Mouse (Mus musculus): Measurements from ENCODE around the gene Scamp4.

The Scamp4 gene

DNA sequence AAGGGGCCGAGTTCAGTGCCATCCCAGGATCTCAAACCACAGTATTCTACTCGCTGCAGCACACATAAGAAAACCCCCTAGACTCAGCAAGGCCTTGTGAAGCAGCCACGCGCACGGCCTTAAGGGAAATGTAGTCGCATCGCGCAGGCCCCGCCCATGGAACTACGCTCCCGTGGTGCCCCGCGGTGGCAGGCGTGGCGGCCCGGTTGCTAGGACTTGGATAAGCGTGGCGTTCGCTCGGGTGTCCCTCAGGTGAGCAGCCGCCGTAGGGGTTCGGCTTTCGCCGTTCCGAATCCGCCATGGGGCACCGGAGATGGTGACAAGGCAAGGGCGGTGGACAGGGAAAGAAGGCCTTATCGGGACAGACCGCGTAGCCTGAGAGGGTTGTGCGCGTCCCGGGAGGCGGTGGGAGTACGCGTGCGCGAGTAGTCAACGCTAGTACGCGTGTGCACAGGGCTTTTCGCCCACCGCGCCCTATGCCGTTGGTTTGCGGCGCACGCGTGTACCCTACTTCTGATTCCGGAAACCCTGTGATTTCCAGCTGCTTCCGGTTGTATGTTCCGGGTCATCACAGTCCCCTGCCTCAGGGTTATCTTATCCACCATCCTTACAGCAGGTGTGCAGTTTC is at the start of gene Scamp4, which contains the start of gene Adat3:
TSS of gene Scamp4 (plus strand) at position 175 of the 628 bp plus-strand sequence.
TSS of gene Adat3 (plus strand) at position 183 of the 628 bp plus-strand sequence.
- DNase-seq = peak; percentile 96

DNA sequence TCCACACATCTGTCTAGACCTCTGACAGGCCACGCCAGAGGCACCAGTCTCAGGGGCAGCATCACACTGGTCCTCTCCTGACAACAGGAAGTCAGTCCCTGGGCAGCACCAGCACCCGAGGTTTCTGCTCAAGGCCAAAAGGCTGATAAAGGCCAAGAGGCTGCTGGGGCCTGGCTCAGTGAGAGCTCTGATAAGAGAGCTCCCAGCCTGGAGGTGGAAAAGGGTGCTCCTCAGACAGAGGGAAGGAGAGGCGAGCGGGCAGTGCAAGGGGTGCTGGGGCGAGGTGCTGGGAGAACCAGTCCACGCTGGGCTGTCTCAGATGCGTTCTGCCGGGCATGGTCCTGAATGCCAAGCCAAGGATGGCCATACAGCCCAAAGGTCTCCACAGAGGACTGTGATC is 49.1 kb upstream of the Scamp4 start:
- DNase-seq = no peak

- no peak for DNase-seq
These were observed 48.7 kb upstream of the Scamp4 start for GRCm38 (mm10) chr10:80553997-80554396.

DNA sequence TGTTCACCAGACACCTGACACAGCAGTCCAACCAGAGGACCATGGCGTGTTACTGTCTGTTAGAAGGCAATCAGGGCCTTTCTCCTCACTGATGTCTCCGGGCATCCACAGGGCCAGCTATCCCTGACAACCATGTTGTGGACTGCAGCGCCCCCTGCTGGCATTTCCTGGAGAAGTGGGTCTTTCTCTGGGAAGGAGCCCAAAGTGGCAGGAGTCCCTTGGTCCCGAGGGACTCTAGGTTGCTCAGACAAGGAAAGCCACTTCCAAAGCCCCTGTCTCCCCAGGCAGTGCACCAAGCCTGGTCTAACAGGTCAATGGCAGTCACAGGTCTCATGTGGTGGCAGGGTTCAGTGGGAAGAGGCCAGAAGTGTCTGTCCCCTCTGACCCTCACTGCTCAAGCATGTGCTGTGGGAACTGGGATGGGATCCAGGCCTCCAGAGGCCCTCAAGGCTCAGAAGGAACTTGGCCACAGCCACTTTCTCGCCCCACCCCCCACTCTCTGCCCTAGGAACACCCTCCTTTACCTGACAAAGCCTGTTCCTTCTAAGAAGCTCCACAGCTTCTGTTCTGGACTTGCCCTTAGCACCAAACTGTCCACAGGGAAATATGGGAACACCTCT is 45.2 kb upstream of the Scamp4 start:
- peak; percentile 67 for DNase-seq

GRCm38 (mm10) chr10:80559431-80559830 is 43.2 kb upstream of the Scamp4 start:
- DNase-seq = no peak

GRCm38 (mm10) chr10:80560621-80561020 is 42.1 kb upstream of the Scamp4 start:
- no peak for DNase-seq

DNA sequence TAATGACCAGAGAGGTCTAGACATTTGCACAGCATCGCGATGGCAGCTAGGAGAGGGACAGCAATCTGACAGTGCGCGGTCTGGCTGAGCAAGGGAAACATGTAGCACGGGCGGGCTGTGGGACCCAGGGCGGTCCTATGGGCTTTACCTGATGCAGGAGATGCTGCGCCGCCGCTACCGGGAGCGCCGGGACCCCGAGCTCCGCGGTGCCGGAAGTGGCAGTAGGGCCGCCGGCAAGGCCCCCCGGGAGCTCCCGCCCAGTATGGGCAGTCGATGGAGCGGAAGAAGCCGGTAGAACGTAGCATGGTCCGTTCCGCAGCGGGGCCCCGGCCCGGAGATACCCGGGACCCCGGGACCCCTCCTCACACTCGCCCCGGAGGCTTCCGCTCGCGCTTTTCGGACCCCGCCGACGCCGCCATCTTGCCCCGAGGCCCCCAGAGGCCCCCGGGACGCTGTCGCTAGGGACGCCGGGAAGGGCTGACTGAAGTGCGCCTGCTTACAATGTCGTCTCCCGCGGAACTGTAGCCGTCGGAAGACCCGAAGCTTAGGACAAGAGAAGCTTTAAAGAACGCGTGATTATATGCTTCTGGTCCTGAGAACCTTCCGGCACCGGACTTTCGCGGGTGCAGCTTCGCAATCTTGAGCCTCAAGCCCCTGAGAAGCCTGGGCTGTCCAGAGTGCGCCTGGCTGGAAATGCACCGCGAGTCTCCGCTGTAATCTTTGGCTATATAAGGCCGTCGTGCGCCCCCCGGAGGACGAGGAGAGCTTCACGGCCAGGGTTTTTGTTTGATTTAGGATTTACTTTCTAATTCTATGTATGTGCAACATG is 41.3 kb upstream of the Scamp4 start, which contains the start of gene Rexo1:
TSS of gene Rexo1 (minus strand) at position 445 of the 829 bp plus-strand sequence.
- DNase-seq = peak; percentile 95

DNA sequence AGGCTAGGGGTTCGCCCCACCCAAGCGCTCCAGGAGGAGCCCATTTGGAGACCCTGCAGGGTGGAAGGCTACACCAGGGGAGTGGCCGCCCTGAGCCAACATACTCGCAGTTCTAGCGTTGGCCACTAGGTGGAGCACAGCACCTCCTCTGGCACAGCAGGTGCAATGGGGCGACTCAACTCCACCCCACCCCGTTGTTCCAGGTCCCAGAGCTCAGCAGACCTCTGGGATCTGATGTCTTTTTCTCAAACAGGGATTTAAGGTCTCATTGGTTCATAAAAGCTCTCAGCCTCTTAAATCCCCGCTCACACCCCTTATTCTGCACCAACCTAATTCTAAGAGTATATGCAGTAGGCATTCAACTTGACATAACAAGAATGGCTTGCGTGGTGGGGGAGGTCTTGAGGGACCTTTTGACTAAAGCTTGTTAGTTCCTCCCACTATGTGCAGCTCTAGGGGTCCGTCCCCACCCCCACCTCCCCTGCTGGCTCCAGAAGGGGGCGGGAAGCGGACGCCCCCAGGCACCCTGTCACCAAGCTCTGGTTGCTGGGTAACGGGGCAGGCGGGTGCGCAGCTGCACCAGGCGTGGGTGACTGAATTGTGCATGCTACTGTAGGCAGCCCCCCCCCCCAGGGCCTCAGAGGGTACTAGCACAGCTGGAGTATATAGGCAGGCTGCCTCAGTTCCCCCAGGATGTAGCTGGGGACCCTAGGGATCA is 36.1 kb upstream of the Scamp4 start:
- DNase-seq = peak; percentile 94

DNA sequence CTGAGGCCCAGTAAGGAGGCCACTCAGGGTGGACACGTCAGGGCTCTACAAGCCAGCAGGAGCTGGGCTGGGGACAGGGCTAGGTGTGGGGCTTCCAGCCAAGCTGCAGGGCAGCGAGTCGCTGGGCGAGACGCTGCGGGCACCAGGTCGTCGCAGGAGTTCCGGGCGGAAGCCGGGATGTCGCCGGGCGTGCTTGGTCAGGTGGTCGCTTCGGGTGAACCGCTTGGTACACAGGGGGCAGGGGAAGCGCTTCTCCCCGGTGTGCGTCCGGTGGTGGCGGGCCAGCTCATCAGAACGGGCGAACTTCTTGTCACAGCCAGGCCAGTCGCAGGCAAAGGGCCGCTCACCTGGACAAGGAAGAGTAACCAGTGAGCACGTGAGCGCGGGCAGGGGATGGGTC is 33.8 kb upstream of the Scamp4 start:
- DNase-seq = no peak

- DNase-seq = peak; percentile 47
These were observed 33.0 kb upstream of the Scamp4 start for GRCm38 (mm10) chr10:80569664-80570066.

DNA sequence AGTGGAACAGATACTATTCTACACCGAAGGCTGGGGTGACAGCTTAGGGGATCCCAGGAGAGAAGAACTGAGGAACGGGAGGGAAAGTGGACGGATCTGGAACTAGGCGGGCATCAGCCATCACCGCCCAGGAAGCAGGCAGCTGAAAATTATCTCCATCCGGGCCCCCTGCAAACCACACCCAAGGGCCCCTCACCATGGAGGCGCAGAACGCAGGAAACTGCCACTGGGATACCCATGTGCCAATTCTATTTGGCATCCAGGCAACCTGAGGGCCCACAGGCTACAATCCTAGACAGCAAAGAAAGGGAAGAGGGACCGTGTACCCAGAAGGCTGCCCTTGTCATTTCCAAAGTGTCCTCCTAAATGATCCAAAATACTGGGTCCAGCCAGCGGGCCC is 32.3 kb upstream of the Scamp4 start:
- no peak for DNase-seq

DNA sequence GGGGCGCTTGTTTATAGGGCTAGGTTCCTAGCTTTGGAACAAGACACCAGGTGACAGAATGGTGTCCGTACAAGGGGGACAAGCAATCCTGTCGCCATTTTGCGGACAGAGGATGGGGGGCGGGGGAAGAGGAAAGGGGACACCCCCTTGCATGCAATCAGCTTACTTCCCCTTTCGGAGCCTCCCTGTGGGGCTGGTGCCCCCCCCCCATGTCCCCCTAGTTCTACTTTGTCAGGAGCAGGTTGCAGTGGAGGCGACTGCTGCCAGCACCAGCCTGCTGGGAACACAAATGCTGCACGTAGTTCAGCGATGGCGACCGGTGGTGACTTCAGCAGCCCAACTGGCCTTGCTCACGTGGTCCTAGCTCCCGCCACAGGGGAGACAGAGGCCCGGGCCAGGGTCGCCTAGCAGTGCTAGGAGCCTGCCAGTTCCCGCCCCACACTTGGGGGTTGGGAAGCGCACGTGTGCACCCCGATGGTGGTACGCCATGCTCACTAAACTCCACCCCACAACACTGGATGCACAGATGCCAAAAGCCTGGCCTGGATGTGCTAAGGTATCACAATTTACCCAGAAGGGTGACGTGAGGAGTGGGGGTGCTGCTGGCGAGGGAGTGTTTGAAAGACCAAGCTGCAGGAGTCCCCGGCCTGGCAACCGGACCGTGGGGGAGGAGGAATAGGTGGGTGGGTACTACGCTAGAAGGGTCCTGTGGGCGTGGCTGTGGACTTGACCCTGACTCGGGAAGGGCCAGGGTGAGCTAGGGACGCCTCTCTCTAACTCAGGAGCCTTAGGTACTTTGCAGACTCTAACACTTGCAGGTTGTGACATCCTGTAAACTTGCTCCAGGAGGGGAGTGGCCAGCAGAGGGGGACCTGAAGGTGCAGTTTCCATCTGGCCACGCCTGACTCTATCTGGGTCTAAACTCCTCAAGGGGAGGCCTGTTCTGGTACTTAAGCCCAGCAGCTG is 31.5 kb upstream of the Scamp4 start:
- DNase-seq = no peak

DNA sequence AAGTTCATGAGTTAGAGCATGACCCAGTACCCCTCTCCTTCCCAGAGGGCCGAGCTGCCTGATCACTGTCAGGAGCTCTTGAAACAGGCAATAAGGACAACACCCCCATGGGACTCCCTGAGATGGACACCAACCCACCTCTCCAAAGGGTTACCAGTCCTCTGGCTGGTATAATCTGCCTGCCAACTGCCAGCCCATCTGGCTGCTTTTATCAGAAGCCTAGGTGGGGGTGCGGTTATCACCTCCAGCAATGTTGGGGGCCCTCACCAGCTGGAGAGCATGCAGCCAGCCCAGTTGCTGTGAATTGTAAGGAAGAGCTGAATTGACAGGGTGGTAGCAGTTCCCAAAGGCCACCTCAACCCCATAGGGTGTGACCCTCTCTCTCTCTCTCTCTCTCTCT is 30.2 kb upstream of the Scamp4 start:
- DNase-seq = no peak

DNA sequence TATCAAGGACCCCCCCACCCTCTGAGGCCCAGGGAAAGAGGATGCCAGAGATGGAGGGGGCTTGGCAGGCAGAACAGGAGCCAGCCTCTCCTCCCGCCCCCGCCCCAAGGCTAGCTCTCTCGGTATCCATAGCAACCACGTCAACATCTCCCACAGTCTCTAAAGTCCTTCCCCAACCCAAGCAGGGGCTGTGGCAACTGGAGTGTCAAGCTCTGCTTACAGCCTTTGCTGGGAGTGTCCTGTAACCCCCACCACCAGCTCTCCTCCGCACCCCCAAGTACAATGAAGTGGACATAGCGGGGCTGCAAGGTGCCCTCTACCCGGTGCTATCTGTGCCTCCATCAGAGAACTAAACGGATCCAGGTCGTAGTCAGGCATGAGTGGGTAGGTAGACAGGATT is 28.7 kb upstream of the Scamp4 start:
- DNase-seq = no peak

DNA sequence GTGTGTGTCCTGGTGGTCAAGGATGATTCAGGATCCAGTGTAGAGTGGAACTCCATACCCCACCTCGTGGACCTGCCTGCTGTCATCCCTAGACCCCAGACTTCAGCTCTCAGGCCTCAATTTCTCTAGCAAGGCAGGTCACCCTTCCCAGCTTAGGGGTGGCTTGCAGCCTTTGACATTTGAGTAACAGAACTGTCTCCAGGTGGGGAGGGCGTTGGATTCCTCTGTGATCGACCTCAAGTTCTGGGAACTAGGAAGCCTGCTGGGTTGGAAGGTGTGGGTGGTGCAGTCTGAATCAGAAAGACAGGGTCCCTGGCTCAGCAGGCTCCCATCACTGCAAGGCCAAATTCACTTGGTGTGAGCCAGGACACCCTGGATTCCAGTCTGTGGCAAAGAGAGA is 27.8 kb upstream of the Scamp4 start:
- DNase-seq = no peak

GRCm38 (mm10) chr10:80575925-80576324 is 26.7 kb upstream of the Scamp4 start:
- no peak for DNase-seq

- DNase-seq = peak; percentile 52
These were observed 26.1 kb upstream of the Scamp4 start for GRCm38 (mm10) chr10:80576351-80577194.

- DNase-seq = peak; percentile 100
These were observed 25.2 kb upstream of the Scamp4 start, which contains the start of gene Klf16 for GRCm38 (mm10) chr10:80577195-80578130. Gene Klf16, minus strand, starts transcription at chr10:80577321.

- peak; percentile 90 for DNase-seq
These were observed 24.4 kb upstream of the Scamp4 start for GRCm38 (mm10) chr10:80578131-80578750.

Data from thymus, postnatal 25 days (tissue).